Mouse (Mus musculus) frontal cortex, postnatal 36 days (tissue): Measurements from ENCODE around the gene Vmn2r98.
"Not testable (repeated sequence)": the region's sequence is repeated elsewhere in the genome, so short reads cannot be mapped to it uniquely, and the experiment has no call there.

Experiments used
- DNase-seq, 2 experiments: peaks; one replicate each; pipeline ENCODE4 v3.0.0; 2022; ENCODE audit warnings: low spot score in 2 of 2

The Vmn2r98 gene

DNA sequence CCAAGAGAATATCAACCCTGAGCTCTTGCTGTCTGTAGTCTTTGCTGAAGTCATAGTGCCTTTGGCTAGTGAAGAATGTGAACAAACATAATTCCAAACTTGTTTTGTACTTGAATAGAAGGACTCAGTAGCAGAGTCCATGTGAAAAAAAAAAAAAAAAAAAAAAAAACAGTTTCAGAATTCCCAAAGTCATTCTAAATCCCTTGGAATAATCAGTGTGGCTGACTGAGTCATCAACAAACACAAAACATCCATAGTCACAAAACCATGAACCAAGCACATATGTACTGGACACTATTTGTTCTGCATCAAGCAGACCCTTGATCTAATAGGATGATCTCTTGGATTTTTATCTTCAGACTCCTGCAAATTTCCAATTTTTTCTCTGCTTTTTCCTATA, at the start of gene Vmn2r98:
TSS of gene Vmn2r98 (plus strand) at position 301 of the 400 bp plus-strand sequence.
- not testable (repeated sequence) for DNase-seq

DNA sequence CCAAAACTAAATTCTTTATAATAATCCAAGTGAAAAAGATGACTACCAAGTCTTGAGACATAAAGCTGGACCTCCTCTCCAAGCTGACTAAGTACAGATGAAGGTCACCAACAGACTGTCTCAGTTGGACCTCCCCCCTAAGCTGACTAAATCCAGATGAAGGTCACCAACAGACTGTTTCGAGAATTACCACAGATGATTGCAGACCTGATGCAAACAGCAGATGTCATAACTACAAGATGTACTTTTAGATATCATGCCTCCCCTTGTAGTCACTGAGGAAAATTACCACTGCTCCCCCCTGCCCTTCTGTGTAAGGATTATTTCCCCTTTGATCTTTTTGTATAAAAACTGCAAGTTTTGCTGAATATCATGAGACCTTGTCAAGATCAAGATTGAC, 21.8 kb upstream of the Vmn2r98 start:
- not testable (repeated sequence) for DNase-seq

GRCm38 (mm10) chr17:19031962-19032361, 21.3 kb upstream of the Vmn2r98 start:
- no peak for DNase-seq

- DNase-seq: no peak
These were observed 20.5 kb upstream of the Vmn2r98 start for GRCm38 (mm10) chr17:19032721-19033120.
